Mouse (Mus musculus) activated CD4-positive, CD25-positive, alpha-beta regulatory T cell, adult 4 months (primary cell): ENCODE results near the gene Gch1. TPM values are rescaled to one million over a fixed set of nuclear protein-coding genes. Genes with fewer than 3 reads are reported as not detected.
A peak's percentile ranks its signal among the peaks of the same experiment; 100 is the strongest.

Source experiments
- ATAC-seq: one replicate; pipeline ENCODE4 v1.8.0; 2017
- polyA plus RNA-seq, 2 experiments: library from polyadenylated mRNA; unstranded; fragments of 100-300 nt; shearing (Covaris generic); gene quantifications; one replicate each; pipeline ENCODE4 v1.2.1; 2017

Gene Gch1
- polyA plus RNA-seq, result 1 to 10 TPM; 2.1 to 2.4 TPM

DNA sequence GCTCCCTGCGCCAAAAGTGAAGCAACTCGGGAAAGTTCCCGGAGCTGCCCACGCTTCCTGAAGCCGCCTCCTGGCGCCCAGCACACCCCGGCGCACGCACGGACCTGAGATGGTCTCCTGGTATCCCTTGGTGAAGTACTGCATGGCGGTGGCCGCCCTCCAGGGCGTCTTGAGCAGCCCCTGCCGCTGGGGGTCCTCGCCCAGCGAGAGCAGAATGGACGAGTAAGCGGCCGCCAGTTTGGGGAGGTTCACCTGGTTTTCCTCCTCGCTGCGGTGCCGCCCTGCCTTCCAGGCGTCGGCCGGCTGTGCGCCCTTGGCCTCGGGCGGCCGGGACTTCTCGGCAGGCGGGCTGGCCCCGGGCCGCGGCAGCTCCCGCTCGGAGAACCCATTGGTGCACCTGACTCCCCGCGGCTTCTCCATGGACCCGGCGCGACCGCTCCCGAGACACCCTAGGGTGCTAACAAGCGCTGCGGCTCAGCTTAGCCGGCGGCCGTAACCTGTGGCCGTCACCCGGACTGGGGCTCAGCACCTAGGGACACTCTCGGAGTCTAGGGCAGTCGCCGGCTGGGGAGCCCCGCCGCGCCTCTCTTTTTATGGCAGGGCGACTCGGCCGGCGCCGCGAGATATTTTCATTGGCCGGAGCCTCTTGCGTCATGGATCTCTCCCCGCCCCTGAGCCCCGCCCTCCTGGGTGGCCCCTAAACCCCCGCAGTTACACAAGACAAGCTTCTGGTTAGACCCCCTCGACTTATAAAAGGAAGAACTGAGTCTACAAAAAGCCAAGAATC lies at the start of gene Gch1:
TSS of gene Gch1 (minus strand) at position 566 of the 787 bp plus-strand sequence.
- ATAC-seq, result peak; percentile 54

GRCm38 (mm10) chr14:47237286-47237685 lies 48.1 kb upstream of the Gch1 start:
- ATAC-seq, result no peak

GRCm38 (mm10) chr14:47236491-47236890 lies 47.3 kb upstream of the Gch1 start:
- ATAC-seq, result no peak

GRCm38 (mm10) chr14:47234526-47235250 lies 45.5 kb upstream of the Gch1 start:
- ATAC-seq, result no peak

DNA sequence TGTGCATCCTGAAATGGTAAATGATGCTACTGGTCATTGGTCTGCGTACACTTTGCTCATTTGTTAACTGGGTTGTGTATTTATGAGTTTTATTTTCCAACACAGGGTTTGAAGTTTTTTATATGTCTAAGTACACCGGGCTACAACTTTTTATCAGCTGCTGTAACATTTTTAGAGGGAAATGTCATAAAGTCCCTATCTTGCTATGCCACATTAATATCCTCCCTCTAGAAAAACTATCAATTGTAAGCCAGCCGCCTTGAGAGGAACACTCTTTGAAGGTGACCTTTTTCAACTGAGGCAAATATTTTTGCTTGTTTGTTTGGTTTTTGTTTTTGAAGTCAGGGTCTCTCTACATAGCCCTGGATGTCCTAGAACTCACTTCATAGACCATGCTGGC lies 44.8 kb upstream of the Gch1 start:
- no peak for ATAC-seq

GRCm38 (mm10) chr14:47233602-47234001 lies 44.4 kb upstream of the Gch1 start:
- no peak for ATAC-seq

DNA sequence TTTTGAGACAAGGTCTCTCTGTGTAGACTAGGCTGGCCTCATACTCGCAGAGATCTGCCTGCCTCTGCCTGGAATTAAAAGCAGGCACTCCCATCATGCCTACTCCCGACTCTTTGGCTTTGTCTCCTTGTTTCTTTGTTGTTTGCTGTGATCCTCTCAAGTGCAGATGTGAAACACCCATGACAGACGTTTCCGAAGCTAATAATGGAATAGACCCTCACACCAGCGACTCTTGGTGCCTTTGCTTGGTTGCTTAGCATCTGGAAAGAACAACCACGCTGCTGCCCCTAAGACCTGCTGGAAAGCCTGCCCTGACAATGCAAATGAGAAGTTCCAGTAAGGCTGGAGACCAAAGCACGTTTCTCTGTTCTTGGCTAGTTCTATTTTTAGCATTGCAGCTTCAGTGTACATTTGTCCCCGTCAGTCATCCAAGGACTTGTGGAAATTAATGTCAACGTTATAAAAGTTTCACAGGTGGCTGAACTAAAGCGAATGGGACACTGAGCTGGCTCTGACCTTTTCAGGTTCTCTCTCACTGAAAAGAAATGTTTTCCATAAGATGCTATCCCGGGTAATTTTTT lies 40.7 kb upstream of the Gch1 start:
- ATAC-seq, result no peak

- ATAC-seq, result no peak
Observed at GRCm38 (mm10) chr14:47225931-47226330, 36.7 kb upstream of the Gch1 start.

DNA sequence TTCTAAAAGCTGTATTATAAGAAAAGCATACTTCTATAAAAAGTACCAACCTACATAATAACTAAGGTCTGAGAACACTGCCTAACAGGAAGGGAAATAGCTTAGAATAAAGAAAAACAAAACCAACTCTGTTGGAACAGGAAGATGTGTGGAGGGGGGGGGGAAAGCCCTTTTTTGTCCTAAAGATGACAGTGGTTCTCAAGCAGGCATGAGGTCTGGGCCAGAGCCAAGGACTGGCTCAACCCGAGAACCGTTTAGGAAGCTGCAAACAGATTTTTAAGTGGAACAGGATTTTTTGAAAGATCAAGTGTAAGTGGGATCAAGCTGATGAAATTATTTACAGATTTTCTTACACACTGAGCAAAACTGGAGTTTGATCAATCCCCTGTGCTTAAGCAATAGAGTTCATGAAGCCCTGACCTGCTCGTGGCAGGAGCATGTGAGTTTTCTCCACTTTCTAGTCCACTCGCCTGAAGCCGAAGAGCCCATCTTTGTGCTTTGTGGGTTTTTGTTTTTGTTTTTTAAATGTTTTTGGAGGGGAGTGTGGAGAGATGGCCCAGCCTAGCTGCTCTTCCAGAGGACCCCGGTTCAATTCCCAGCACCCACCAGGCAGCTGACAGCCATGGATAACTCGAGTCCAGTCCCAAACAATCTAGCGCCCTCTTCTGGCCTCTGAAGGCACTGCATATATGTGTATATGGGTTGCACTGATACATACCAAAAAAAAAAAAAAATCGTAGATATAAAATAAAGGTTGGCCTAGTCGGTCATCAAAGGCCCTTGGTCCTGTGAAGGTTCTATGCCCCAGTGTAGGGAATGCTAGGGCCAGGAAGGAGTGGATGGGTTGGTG lies 35.5 kb upstream of the Gch1 start:
- ATAC-seq, result no peak

DNA sequence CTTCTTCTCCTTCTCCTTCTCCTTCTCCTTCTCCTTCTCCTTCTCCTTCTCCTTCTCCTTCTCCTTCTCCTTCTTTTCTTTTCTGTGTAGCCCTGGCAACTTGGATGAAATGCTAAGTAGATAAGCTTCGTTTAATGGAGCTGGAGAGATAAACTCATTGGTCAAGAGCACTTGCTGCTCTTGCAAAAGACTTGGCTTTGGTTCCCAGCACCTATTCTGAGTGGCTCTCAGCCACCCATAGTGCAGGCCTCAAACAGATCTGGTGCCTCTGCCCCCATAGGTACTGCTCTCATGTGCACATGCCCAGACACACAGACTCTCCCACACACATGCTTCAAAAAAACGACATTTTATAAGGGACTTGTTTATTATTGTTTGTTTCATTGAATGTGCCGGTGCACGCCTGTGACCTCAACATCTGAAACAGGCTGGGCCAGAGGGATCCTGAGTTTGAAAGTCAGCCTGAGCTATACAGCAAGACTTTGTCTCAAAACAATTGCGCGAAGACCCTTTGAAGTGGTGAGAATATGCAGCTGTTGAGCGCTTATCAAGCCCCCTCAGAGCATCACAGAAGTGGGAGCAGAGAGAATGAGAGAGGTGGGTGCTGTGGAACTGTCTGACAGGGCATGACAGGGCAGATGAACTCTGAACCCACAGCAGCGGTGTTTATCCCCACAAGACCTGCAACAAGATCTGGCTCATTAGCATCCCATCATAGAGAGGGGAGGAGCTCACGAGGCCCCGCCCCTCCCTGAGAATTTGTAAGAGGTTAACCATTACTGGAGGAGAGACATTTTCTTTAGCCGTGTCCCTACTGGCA lies 33.6 kb upstream of the Gch1 start:
- peak; percentile 49 for ATAC-seq

DNA sequence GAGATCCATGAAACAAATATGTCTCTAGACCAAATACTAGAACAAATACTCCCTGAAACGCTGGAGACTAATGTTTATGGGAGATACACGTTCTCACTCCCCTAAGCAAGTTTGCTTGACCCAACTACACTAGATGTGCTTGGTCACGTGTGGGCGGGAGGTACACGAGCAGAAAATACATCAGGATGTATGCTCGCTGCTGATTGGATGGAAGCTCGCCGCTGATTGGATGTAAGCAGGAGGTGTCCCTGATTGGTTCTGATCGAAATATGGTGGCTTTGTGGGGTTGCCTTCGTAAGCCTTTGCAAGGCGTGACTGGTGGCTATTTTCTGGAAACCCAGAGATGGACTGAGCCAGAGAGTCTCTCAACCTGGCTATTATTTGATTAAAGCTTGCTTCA lies 32.4 kb upstream of the Gch1 start:
- no peak for ATAC-seq

DNA sequence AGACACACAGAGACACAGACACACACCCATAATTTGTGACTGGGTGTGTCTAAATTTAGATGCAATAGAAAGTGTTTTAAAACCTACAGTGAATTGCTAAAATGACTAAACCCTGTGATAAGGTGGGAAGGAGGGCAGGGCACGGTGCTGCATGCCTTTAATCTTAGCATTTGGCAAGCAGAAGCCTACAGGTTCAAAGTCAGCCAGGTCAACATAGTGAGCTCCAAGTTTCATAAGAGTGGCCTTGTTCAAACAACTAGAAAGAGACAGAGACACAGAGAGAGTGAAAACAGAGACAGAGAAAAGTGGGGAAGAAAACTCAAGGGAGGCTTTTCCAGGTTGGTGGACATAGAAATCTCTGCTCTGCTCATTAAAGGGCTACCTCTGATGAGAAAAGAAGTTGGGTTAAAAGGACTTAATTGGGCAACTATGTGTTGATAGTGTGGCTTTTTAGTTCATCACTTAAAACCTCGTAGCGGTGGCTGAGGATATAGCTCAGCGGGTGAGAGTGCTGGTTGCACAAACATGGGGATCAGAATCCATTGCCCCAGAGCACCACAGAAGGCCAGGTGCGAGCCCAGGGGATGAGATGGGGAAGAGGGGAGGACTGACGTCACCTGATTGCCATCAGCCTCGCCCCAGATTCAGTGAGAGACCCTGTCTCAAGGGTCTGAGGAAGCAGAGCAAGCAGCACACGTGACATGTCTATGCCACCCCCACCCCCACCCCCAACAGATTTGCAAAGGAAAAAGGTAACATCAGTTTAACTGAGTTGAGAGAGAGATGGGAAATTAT lies 31.2 kb upstream of the Gch1 start:
- no peak for ATAC-seq

DNA sequence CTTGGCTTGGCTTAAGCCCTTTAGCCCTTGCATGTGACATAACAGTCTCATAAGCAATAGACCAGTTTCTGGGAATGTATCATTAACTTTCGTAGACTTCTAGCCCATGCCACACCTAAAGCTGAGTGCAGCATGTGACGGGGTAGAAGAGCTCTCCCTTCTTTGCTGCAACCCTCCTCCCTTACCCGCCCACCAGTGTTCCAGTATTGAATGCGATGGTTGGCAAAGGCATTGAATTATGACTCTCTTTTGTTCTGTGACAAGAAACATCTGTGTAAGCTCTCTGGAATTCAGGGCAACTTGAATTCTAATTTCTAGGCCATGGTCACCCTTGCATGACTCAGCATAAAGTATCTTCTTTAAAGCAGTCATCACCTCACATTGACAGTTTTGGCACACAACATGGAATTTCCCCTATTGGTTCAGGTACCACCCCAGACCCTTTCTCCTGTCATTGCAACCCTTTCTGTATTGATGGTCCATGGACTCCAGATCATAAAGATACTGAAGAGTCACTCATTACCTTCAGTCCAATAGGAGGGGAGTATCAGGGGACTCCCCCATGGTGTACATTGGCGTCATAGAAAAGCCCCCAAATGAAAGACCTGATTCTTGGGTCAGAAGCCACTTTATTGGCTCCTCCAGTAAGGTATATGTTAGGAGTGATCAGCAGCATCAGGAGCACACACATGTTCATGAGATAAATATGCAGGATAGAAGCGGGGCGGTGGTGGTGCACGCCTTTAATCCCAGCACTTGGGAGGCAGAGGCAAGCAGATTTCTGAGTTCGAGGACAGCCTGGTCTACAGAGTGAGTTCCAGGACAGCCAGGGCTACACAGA lies 29.8 kb upstream of the Gch1 start:
- no peak for ATAC-seq

DNA sequence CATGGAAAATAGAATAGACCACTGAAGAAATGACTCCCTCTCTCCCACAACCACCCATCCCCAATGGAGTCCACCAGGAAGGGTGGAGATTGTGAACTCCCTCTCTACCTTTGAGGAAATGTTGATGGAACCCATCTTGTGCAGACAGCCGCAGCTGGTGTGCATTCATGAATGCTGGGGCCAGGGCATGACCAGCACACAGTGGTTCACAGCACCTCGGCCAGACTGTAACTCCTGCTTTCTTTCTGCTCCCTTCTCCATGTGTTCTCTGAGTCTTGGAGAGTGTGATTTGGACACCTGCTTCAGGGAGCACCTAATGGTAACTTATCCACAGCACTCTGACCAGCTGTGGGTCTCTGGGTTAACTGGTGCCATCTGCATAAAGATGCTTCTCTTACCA lies 27.3 kb upstream of the Gch1 start:
- no peak for ATAC-seq

- no peak for ATAC-seq
Observed at GRCm38 (mm10) chr14:47214367-47214766, 25.2 kb upstream of the Gch1 start.

GRCm38 (mm10) chr14:47213305-47213704 lies 24.1 kb upstream of the Gch1 start:
- ATAC-seq, result no peak

GRCm38 (mm10) chr14:47209669-47210164 lies 20.5 kb upstream of the Gch1 start:
- no peak for ATAC-seq

DNA sequence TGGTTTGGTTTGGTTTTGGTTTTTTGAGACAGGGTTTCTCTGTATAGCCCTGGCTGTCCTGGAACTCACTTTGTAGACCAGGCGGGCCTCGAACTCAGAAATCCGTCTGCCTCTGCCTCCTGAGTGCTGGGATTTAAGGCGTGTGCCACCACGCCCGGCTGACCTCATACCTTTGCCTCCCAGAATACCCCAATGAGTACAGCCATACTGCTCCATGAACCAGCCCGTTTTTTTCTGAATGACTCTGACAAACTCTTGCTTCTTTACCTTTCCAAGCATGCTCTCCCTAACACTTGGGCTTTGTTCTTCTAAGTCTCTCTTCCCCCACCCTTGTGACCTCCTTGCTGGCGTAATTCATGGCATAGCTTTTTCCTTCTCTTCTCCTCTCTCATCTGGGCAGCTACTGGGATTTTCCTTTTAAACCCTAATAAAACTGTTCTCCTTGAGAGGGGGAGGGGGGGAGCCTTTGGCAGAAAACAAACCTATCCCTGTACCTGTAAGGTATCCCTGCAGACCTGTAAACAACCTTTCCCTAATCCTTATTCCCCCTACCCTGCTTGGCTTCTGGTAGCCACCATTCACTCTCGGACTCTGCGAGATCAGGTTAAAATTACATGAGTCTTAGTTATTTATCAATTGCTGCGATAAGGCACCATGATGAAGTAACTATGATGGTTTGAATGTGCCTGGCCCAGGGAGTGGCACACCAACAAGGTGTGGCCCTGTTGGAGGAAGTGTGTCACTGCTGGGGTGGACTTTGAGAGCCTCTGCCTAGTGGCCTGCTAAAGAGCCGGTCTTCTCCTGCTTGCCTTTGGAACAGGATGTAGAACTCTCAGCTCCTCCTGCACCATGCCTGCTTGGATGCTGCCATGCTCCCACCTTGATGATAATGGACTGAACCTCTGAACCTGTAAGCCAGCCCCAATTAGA lies 19.6 kb upstream of the Gch1 start:
- no peak for ATAC-seq

DNA sequence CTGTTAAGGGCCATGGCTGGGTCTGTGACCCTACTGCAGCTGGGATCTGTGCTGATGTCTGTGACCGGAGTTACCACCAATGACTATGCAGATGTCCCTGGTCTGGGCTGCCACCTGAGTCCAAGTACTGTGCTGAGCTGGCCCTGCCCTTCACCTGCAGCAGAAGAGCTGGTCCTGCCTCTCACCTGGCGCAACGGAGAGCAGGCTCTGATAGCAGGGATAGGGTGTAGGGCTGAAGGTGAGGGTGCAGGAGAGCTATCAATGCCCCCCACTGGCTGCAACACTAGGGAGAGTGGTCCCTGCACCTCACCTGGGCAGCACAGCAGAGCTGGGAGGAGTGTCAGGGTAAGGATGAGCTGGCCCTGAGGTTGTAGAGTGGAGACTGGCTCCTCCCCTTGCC lies 17.4 kb upstream of the Gch1 start:
- no peak for ATAC-seq
